Mouse (Mus musculus): ENCODE results near the gene Abhd14b. TPM values are rescaled to one million over a fixed set of nuclear protein-coding genes. Genes with fewer than 3 reads are reported as not detected.

Gene Abhd14b
- polyA plus RNA-seq, 1 experiment: 27.6 TPM

DNA sequence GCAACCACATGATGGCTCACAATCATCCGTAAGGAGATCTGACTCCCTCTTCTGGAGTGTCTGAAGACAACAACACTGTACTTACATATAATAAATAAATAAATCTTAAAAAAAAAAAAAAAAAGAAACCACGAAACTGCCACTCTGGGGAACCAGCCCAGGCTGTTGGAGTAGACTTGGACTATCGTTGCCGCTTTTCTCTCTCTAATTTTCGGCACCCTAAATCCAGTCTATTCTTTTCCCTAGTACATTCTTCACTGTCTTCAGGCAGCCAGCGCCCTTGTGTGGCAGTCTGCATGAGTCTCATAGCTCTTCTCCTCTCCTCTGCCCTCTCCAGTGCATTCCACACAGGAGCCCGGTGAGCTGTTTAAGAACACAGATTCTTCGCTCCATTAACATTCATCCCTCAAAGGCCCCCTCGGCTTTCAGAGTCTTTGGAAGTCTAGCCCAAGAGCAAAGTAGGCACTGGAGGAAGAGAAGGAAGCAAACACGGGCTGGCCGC lies 18.5 kb upstream of the Abhd14b start:
- TF ChIP-seq CTCF (IDR thresholded peaks at IDR 0.05; ENCODE audit: low read depth, low read length): peak; percentile 26; the same call in 1 of the 2 replicates
- no peak for TF ChIP-seq POLR2A (IDR thresholded peaks at IDR 0.05; ENCODE audit: borderline replicate concordance, low read depth, low read length)
- Histone ChIP-seq H3K4me1 (ENCODE audit: control insufficient read depth, insufficient read depth, low read length) (0 out of 2 replicates have a peak, but pooled peaks cover 2% of the 10 kb centered on the region), H3K27ac (ENCODE audit: insufficient read depth, low read depth, low read length) (peak overlapping the region; percentile 78), H3K4me3 (ENCODE audit: insufficient read depth, low read length) (peak overlapping the region; percentile 65)

DNA sequence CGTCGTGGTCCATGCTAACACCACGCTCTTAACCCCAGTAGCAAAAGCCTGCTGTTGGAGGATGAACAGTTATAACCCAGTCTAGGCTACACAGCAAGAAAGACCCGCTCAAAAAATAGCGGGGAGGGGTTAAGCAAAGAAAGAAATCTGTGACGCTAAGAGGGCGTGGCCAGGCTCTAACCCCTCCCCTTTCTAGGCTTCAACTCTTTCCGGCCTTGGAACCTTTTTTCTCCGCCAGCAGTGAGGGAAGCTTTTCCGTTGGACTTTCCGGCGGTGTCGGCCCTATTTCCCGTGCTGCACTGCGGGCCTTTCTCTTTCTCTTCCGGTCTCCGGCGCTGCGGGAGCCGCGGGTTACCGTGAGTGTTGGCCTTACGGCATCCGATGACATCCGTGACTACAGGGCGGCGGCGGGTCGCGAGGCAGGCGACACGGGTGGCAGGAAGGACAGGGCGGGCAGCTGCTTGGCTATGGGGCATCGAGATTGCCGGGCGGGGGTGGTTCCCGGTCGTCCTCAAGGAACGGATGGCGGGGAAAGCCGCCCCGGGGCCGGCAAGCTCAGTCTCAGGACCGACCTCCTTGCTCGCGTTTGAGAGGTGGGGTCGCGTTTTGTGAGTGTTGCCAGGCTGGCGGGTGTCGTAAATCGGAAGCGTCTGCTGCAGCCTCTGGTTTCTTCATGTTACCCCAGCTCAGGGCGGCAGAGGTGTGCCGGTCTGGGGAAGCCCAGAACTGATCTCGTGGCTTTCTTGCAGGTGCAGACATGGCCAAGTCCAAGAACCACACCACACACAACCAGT lies 17.8 kb upstream of the Abhd14b start, which contains the start of gene Rpl29:
Gene Rpl29, plus strand, starts transcription at position 234 of the 794 bp plus-strand sequence.
- no peak; the same call in 1 of the 2 replicates for TF ChIP-seq POLR2A (IDR thresholded peaks at IDR 0.05; ENCODE audit: borderline replicate concordance, low read depth, low read length)
- TF ChIP-seq CTCF (IDR thresholded peaks at IDR 0.05; ENCODE audit: low read depth, low read length): no peak
- 0 out of 2 replicates have a peak, but pooled peaks cover 2% of the 10 kb centered on the region for H3K4me1 ChIP-seq (ENCODE audit: control insufficient read depth, insufficient read depth, low read length)
- H3K4me3 ChIP-seq (ENCODE audit: insufficient read depth, low read length): peak within 1 kb of the TSS; percentile 100
- peak within 1 kb of the TSS; percentile 84 for H3K27ac ChIP-seq (ENCODE audit: insufficient read depth, low read depth, low read length)

DNA sequence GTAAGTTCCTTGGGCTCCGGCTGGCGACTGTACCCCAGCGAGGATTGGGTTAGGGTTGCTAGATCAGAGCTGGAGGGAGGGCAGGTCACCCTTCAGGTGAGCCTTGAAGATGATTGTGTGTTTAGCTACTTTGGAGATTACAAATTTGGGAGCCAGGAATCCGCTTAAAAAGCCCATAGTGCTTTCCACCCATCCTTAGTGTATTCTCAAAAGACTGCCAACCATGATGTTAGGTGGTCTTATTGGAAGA lies 17.3 kb upstream of the Abhd14b start:
- peak overlapping the region; percentile 100 for H3K4me3 ChIP-seq (ENCODE audit: insufficient read depth, low read length)
- TF ChIP-seq CTCF (IDR thresholded peaks at IDR 0.05; ENCODE audit: low read depth, low read length): no peak
- TF ChIP-seq POLR2A (IDR thresholded peaks at IDR 0.05; ENCODE audit: borderline replicate concordance, low read depth, low read length): no peak
- H3K27ac ChIP-seq (ENCODE audit: insufficient read depth, low read depth, low read length): peak overlapping the region; percentile 84
- 0 out of 2 replicates have a peak, but pooled peaks cover 2% of the 10 kb centered on the region for H3K4me1 ChIP-seq (ENCODE audit: control insufficient read depth, insufficient read depth, low read length)

DNA sequence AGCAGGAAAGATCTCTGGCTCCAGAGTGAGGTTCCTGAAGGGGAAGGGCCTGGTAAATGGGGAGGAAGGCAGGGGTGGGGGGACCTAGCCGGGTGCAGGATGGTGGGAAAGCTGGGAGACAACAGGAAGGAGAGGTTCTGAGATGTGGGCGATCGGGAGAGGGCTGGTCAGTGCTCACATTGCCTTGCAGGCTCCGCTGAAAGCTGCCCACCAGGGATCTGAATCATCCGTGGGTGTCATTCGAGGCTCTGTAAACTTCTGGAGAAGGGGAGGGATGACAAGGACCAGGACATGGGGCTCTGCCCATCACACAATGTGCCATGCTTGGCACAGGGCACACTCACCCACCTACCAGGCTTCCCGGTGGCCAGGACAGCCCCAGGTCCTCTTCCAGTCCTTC lies 13.9 kb upstream of the Abhd14b start:
- TF ChIP-seq CTCF (IDR thresholded peaks at IDR 0.05; ENCODE audit: low read depth, low read length) (no peak), POLR2A (IDR thresholded peaks at IDR 0.05; ENCODE audit: borderline replicate concordance, low read depth, low read length) (no peak)
- Histone ChIP-seq H3K27ac (ENCODE audit: insufficient read depth, low read depth, low read length) (no peak overlapping the region), H3K4me1 (ENCODE audit: control insufficient read depth, insufficient read depth, low read length) (peaks cover 10% of the 10 kb centered on the region), H3K4me3 (ENCODE audit: insufficient read depth, low read length) (no peak overlapping the region)

DNA sequence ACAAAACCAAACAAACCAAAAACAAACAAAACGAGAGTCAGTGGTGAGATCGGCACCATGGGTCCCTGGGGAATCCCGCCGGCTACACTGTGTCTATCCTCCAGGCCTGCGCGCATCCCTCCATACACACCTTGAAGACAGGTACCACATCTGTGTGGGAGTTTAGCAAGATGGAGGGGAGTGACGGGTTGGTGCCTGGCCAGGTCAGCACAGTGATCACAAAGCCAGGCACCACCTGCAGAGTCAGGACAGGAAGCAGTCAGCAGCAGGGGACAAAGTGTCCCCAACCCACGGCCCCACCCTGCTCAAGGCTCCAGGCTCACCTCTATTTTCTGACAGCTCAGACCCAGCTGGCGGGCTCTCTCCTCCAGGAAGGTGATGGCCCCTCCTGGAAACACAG lies 10.7 kb upstream of the Abhd14b start:
- Histone ChIP-seq H3K4me1 (ENCODE audit: control insufficient read depth, insufficient read depth, low read length) (peaks cover 8% of the 10 kb centered on the region), H3K4me3 (ENCODE audit: insufficient read depth, low read length) (peak overlapping the region; percentile 68), H3K27ac (ENCODE audit: insufficient read depth, low read depth, low read length) (no peak overlapping the region)
- no peak for TF ChIP-seq POLR2A (IDR thresholded peaks at IDR 0.05; ENCODE audit: borderline replicate concordance, low read depth, low read length)
- no peak for TF ChIP-seq CTCF (IDR thresholded peaks at IDR 0.05; ENCODE audit: low read depth, low read length)

DNA sequence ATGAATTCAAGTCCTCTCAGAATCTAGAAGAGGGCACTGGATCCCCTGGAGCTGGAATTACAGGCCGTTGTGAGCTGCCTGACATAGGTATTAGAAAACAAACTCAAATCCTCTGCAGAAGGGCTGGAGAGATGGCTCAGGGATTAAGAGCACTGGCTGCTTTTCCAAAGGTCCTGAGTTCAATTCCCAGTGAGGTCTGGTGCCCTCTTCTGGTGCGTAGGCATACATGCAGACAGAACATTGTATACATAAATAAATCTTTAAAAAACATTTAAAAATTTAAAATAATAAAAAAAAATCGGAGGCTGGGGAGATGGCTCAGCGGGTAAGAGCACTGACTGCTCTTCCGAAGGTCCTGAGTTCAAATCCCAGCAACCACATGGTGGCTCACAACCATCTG lies 4.6 kb upstream of the Abhd14b start:
- no peak overlapping the region for H3K4me3 ChIP-seq (ENCODE audit: insufficient read depth, low read length)
- H3K4me1 ChIP-seq (ENCODE audit: control insufficient read depth, insufficient read depth, low read length): peaks cover under 1% of the 10 kb centered on the region; the same call in 1 of the 2 replicates
- TF ChIP-seq CTCF (IDR thresholded peaks at IDR 0.05; ENCODE audit: low read depth, low read length): no peak
- TF ChIP-seq POLR2A (IDR thresholded peaks at IDR 0.05; ENCODE audit: borderline replicate concordance, low read depth, low read length): no peak
- H3K27ac ChIP-seq (ENCODE audit: insufficient read depth, low read depth, low read length): no peak overlapping the region

DNA sequence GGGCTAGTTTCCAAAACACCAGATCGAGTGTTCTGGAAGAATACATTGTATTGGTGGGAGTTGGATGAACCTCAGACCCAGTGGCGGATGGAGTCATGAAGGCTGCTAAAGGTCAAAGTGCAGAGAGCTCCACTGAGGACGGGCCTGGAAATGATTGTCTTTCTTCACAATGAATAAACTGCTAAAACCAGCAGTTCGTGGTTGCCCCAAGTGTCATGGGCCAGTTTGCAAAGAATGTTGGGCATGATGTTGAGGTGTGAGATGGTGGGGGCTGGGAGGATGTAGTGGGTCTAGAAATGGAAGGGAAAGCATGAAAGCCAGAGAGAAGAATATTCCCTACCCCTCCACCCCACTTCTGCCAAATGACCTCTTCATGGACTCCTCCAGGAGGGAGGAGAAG lies 2.4 kb upstream of the Abhd14b start:
- Histone ChIP-seq H3K27ac (ENCODE audit: insufficient read depth, low read depth, low read length) (no peak overlapping the region), H3K4me1 (ENCODE audit: control insufficient read depth, insufficient read depth, low read length) (peaks cover 7% of the 10 kb centered on the region), H3K4me3 (ENCODE audit: insufficient read depth, low read length) (no peak overlapping the region)
- TF ChIP-seq POLR2A (IDR thresholded peaks at IDR 0.05; ENCODE audit: borderline replicate concordance, low read depth, low read length) (no peak), CTCF (IDR thresholded peaks at IDR 0.05; ENCODE audit: low read depth, low read length) (no peak)

DNA sequence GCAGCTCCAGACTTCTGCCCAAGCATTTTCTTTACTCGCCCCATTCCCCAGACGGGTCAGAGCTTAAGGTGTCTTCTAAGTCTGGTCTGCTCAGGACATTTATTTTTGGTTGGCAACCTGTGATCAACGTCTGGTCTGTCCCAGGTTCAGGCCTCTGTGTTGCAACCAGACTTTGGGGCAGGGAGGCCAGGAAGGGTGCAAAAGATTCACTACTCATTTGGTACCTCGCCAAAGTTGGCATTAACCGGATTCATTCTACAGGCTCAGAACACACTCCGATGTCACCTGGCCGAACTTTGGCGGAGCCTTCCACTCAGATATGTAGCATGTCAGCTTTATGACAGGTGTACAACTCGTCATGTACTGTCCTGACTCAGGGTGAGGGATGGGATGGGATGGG lies 692 bp downstream of the Abhd14b start:
- Histone ChIP-seq H3K27ac (ENCODE audit: insufficient read depth, low read depth, low read length) (peak overlapping the region; percentile 55), H3K4me1 (ENCODE audit: control insufficient read depth, insufficient read depth, low read length) (peaks cover 7% of the 10 kb centered on the region), H3K4me3 (ENCODE audit: insufficient read depth, low read length) (peak overlapping the region; percentile 84)
- no peak for TF ChIP-seq CTCF (IDR thresholded peaks at IDR 0.05; ENCODE audit: low read depth, low read length)

DNA sequence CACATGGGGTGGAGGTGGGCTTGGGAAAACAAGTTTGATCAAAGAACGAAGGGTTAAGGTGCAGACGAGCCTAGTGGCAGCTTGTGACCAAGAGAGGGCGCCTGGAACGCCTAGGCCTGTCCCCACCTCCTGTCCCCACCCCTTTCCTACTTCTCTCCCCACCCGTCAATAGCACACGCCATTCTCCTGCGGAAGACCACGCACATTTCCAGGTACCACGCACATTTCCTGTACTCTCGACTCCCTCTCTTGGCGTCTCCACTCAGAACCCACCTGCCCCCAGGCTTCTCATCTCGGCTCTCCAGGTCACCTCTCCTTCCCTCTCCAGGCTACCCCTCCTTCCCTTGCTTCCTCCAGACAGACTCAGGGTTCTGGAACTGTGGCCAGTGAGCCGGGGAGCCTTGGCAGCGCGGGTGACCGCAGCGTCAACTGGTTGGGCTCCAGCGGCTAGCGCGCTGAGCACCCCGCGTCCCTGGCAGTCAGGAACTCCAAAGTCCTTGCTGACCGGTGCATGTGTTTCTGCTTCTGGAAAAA lies 1.3 kb downstream of the Abhd14b start:
- Histone ChIP-seq H3K27ac (ENCODE audit: insufficient read depth, low read depth, low read length) (peak overlapping the region; percentile 55), H3K4me1 (ENCODE audit: control insufficient read depth, insufficient read depth, low read length) (peaks cover 7% of the 10 kb centered on the region), H3K4me3 (ENCODE audit: insufficient read depth, low read length) (peak overlapping the region; percentile 84)
- TF ChIP-seq CTCF (IDR thresholded peaks at IDR 0.05; ENCODE audit: low read depth, low read length) (peak; percentile 36; the same call in 1 of the 2 replicates), POLR2A (IDR thresholded peaks at IDR 0.05; ENCODE audit: borderline replicate concordance, low read depth, low read length) (no peak)

DNA sequence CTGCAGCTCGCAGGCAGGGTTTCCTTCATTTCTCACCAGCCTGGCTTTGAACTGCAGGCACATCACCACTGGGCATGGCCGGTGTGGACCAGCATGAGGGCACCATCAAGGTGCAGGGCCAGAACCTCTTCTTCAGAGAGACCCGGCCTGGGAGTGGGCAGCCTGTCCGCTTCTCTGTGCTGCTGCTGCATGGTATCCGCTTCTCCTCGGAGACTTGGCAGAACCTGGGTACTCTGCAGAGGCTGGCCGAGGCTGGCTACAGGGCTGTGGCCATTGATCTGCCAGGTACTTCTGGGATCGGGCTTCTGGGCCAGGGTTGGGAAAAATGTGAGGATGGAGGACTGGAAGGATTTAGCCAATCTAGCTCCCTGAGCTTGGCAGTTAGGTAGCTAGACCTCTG lies 2.7 kb downstream of the Abhd14b start:
- Histone ChIP-seq H3K27ac (ENCODE audit: insufficient read depth, low read depth, low read length) (no peak overlapping the region), H3K4me3 (ENCODE audit: insufficient read depth, low read length) (no peak overlapping the region), H3K4me1 (ENCODE audit: control insufficient read depth, insufficient read depth, low read length) (peaks cover 7% of the 10 kb centered on the region)
- TF ChIP-seq POLR2A (IDR thresholded peaks at IDR 0.05; ENCODE audit: borderline replicate concordance, low read depth, low read length) (no peak), CTCF (IDR thresholded peaks at IDR 0.05; ENCODE audit: low read depth, low read length) (no peak)

Measured in bone marrow macrophage, adult 2 months (primary cell).